Mouse (Mus musculus) 3134 (cell line): ENCODE measurements around the gene Wdr46.
"Not testable (repeated sequence)": the region's sequence is repeated elsewhere in the genome, so short reads cannot be mapped to it uniquely, and the experiment has no call there.

ENCODE experiments used
- DNase-seq: peaks from one replicate; pipeline ENCODE4 v3.0.0-alpha.2; 2011; ENCODE audit warnings: low spot score; ENCODE audit not compliant: insufficient read length; ENCODE audit errors: extremely low read depth

Gene Wdr46

DNA sequence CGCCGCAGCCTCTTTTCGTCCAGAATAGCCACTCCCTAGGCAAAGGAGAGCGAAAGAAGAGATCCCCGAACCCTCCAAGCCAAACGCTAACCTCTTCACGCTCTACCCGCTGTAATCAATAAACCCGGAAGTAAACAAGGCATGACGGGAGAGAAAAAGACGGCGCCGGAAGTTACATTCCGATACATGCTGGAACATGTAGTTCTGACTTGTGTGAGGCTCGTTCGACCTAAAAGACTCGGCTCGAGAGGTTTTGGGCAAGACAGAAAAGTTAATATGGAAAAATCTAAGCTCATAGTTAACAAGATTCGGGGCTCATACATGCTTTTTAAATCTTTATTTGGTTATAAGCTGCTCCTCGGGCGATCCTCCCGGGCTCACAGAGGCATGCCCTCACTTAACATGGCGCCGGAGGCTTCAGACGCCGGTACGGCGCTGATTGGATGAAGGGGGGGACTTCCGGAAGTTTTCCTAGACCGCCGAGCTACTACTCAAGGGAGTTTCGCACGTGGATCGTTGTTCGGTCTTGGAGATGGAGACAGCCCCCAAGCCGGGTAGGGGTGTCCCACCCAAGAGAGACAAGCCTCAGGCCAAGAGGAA, at the start of gene Wdr46, which contains the start of gene Pfdn6:
Gene Wdr46, plus strand, starts transcription at position 455 of the 600 bp plus-strand sequence.
Gene Pfdn6, minus strand, starts transcription at position 138 of the 600 bp plus-strand sequence.
- peak; percentile 80 for DNase-seq

DNA sequence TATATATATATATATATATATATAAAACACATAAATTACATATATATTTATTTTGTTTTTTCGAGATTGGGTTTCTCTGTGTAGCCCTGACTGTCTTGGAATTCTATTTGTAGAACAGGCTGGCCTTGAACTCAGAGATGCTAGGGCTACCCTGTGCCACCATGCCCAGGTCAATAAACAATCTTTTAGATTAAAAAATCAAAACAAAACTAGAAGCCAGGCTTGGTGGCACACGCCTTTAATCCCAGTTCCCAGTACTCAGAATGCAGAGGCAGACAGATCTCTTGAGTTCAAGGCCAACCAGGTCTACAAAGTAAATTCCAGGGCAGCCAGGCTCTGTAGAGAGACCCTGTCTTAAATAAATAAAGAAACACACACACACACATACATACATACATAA, 49.1 kb upstream of the Wdr46 start:
- DNase-seq = no peak

DNA sequence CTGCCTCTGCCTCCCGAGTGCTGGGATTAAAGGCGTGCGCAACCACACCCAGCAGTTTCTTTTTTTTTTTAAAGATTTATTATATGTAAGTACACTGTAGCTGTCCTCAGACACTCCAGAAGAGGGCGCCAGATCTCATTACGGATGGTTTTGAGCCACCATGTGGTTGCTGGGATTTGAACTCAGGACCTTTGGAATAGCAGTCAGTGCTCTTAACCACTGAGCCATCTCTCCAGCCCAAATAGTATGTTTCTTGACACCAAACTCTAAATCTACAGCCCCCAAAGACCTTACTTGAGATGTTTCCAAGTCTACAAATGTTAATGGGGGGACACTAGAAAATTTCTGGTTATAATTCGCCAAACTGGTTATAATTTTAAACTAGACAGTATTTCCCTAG, 48.6 kb upstream of the Wdr46 start:
- DNase-seq = not testable (repeated sequence)

DNA sequence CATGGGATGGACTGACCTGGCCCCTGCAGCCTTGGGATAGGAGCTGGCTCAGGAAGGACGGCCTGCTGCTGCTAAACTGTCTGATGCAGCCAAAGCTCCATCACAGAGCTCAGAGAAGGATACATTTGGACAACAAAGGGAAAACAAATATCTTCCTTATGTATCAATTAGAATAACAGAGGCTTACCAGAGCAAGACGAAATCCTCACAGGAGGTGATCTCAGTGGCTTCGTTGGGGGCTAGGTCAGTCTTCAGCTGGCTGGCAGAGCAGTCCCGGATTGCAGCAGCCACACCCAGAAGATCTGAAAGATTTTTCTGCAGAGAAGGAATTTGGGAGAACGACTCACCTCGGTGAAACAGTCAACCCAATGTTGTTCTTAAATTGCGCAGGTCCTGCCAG, 48.0 kb upstream of the Wdr46 start:
- no peak for DNase-seq

DNA sequence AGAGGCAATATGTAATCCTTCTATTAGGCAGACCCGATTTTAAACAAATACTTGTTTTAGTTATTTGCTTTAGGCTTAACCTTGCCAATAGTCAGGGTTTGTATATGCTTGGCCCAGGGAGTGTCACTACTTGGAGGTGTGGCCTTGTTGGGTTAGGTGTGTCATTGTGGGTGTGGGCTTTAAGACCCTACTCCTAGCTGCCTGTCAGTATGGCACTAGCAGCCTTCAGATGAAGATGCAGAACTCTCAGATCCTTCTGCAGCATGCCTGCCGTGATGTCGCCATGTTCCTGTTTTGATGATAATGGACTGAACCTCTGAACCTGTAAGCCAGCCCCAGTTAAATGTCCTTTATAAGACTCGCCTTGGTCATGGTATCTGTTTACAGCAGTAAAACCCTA, 47.4 kb upstream of the Wdr46 start:
- not testable (repeated sequence) for DNase-seq

DNA sequence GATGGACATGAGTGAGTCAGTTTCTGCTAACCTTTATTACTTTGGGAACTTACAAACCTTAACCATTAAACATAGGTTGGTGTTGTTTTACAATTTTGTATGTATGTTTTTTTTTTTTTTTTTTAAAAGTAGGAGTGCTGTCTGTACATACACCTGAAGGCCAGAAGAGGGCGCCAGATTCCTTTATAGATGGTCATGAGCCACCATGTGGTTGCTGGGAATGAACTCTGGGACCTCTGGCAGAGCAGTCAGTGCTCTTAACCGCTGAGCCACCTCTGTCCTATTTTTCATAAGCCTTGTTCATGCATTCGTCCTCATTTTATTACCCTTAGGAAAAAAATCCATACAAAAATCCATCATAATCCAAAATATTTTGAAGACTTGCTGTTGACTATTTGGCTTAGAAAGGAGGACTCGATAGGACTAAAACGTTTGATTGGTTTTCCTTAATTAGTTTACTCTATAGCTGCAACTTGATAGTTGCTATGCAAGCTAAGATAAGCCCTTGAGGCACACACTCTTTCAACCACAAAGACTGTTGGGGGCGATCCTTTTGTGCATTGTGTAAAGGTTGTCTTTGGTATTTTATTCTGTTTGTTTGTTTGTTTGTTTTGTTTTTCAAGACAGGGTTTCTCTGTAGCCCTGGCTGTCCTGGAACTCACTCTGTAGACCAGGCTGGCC, 43.2 kb upstream of the Wdr46 start:
- DNase-seq = peak; percentile 63

DNA sequence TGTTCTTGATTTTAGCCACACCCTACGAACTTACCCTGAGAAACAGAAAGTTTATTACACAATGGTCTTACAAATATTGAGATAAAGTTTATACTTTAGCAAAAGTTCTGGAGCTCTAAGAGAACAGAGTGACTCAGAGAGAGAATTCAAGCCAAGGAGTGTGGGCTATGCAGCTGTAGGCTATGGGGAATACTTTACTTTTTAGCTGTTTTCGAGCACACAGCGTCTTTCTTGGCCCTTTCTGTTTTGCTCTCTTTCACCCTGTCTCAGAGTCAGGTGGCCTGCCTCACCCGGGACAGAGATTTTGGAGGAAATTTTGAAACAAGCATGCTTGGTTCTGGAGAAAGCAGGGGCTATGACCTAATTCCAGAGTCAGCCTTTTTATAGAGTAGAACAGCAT, 42.3 kb upstream of the Wdr46 start:
- DNase-seq = not testable (repeated sequence)

DNA sequence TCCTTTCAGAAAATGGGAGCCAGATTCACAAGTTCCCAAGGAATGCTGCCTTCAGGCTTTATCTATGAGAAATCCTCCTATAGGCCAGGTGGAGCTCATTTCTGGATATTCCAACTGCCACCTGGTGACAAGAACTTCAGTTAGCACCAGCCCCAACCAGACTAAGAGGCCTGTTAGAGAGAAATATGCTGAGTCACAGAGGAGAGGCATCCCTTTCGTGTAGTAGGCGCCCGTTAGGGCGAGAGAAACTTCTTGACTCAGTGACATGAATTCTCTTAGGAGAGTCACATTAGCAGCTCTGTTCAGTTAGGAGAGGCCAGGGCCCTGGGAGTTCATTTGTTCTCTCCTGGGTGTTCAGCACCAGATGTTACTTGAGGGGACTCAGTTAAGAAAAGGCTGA, 40.8 kb upstream of the Wdr46 start:
- DNase-seq = no peak

DNA sequence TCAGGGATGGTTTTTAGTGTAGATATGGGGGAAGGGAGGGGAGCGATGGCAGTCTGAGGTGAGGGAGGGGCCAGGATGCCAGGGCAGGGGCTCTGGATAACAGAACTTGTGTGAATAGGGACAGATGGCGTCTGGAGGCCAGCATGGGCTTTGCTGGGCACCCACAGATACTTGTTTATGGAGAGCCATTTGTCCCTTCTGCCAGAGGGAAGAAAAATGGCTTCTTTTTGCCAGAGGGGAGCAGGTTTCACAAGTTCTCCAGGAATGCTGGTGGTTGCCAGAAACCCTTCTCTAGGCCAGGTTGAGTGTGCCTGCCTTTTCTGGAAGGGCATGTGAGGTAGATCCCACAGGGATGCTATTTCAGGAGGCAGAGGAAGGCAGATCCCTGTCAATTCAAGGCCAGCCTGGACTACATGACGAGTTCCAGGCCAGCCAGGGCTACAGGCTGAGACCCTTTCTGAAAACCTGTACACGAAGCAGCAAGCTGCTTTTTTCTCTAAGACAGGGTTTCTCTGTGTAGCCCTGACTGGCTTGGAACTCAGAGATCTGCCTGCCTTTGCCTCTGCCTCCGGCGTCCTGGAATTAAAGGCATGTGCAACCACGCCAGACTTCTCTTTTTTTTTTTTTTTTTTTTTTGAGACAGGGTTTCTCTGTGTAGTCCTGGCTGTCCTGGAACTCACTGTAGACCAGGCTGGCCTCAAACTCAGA, 40.0 kb upstream of the Wdr46 start:
- no peak for DNase-seq

DNA sequence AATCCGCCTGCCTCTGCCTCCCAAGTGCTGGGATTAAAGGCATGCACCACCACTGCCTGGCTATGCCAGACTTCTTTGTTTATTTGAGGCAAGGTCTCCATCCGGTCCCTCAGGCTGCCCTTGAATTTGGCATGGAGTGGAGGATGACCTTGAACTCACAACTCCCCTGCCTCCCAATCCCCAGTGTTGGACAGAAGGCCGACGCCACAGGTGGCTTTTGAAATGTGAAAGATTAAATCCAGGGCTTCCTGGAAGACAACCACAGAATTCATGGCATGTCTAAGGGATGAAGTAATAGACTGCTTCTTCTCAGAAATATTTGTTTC, 39.5 kb upstream of the Wdr46 start:
- no peak for DNase-seq

DNA sequence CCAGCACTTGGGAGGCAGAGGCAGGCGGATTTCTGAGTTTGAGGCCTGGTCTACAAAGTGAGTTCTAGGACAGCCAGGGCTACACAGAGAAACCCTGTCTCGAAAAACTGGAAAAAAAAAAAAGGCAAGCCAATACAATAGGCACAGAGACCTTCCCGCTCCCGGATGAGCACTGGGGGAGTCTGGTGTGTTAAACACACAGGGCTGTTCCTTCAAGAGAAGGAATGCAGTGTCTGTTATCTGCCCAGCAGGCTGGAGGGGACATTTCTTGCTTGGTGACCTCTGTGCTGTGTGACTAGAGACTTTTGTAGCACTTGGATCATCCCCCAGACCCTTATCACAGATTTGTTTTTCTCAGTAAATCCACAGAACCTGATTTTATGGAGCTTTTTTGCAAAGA, 38.8 kb upstream of the Wdr46 start:
- DNase-seq = no peak

DNA sequence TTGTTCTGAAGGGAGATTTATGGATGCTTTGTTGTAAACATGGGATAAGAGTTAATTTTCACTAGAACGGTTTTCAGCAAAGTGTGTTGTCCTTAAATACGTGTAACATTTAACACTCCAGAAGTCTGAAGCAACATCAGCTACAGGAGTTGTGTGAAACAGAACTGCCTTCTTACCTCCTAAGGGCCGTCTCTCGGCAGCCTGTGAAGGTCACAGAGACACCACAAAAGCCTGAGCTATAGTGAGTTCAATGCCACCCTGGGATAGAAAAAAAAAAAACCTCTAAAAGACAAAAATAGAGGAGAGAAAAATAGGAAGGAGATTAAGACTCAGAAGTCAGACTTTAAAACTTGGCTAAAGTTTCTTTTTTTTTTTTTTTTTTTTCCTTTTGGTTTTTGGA, 38.4 kb upstream of the Wdr46 start:
- DNase-seq = no peak

DNA sequence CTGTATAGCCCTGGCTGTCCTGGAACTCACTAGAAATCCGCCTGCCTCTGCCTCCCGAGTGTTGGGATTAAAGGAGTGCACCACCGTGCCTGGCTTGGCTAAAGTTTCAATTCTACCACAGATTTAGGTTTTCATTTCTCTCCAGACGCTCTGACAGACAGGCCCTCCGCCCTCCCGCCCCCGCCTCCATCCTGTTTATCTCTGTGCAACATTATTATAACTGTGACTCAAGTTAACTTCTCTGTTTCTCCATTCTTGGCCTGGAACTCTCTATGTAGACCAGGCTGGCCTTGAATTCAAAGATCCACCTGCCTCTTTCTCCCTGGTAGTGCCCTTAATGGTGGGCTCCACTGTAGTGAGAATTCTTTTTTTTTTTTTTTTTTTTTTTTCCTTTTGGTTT, 38.0 kb upstream of the Wdr46 start:
- DNase-seq = no peak

DNA sequence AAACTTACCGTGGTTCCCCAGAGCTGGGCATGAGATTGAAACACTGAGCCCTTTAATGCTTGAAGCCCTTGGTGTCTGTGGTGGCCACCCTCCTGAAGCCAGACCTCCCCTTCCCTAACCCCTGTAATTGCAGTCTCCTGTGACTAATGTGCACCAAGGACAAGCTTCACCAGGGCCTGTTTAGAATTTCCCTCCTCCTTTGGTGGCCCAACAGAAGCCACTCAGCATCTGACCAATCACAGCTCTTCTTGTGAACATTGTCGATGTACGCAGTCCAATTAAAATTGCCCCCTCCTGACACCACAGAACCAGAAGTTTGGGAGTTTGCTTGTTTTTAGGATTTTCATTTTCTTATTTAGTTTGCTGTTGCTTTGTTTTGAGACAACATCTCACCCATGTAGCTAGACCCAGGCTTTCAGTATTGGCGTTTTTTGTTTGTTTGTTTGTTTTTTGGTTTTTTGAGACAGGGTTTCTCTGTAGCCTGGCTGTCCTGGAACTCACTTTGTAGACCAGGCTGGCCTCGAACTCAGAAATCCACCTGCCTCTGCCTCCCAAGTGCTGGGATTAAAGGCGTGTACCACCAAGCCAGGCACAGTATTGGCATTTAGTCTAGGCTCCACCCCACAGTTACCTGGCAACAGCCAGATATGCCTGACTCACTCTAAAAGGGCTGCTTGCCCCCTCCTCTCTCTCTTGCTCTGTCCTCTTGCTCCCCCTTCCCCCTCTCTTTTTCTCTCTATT, 36.4 kb upstream of the Wdr46 start:
- DNase-seq = not testable (repeated sequence)

DNA sequence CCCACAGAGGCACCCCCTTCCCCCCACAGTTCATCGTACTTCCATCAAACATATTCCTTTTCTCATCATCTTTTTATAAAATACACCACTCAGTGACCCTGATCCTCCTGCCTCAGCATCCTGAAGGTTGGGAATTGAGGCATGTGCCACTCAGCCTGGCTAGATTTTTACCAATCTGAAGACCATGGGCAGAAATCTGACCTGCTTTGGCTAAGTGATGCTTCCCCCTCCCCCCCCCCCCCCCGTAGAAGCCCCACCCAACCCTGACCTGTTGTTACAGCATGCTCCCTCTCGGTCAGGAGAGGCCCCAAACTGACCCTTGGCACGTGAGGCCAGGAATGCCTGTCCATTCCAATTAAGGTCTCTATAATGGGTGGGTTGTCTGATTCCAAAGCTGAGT, 35.6 kb upstream of the Wdr46 start, which contains the start of gene Platr17:
Gene Platr17, plus strand, starts transcription at position 301 of the 400 bp plus-strand sequence.
- DNase-seq = not testable (repeated sequence)

DNA sequence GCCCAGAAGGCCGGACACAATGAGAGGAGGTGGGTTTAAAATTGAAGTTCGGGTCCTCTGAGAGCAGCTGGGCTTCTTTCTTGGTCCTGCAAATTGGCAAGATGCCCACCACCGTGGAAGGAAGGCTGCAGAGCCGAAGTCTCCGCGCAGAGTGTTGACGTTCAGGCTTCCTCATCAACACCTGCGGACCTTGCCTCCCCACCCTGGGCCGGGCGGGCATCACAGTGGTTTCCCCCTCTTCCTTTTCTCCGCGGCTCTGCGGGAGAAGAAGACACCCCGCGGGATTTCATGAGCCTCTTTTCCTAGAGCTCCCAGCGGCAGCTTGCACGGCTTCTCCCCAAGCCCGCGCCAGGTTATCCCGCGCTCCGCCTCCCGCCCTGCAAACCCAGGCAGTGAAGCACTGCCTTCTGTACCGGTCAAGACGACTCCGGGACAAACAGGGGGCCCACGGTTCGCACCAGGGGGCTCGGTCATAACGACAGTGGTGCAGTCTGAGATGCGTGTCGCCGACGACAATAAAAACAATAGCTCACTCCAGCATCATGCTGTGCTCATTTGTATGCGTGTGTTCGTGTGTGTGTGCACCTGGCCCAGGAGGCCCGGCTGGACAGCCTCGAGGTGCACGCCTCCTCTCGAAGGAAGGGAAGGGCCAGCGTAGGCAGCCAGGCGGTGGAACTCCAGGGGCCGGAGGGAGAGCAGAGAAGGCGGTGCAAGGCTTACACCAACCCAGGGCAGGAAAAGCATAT, 32.0 kb upstream of the Wdr46 start:
- peak; percentile 73 for DNase-seq

DNA sequence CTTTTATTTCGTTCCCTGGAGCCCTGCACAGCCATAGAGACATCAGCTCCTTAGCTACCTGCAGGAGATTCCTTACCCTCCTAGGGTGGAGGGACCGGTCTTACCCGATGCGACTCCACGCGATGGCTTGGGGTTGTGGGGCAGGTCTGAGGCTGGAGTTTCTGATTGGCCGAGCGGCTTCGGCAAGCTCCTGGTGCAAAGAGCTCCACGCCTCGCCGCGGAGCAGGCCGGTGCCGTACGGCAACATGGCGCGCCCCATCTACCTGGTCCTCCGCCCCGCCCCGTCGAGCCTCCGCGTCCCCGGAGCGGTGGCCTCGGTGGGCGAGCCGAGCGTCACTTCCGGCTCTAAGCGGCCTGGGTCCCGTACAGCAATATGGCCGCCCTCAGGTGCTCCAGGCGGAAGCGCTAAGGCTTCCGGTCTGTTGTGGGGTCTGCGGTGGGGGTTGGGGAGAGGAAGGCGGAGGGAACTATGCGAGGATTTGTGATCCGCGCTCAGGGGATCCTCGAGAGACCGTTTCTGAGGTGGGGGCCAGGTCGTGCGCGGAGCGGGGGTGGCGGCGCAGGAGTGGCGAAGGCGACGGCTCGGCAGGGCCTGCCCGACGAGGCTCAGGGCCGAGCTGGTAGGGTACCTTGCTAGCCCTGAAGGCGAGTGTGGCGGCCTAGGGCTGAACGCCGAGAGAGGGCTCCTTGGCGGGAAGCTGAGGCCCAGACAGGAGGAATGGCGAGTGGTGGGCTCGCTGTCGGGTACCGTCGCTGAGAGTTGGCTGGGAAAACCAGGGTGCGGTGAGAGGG, 31.2 kb upstream of the Wdr46 start, which contains the start of gene Daxx:
Gene Daxx, plus strand, starts transcription at position 338 of the 792 bp plus-strand sequence.
- peak; percentile 99 for DNase-seq

DNA sequence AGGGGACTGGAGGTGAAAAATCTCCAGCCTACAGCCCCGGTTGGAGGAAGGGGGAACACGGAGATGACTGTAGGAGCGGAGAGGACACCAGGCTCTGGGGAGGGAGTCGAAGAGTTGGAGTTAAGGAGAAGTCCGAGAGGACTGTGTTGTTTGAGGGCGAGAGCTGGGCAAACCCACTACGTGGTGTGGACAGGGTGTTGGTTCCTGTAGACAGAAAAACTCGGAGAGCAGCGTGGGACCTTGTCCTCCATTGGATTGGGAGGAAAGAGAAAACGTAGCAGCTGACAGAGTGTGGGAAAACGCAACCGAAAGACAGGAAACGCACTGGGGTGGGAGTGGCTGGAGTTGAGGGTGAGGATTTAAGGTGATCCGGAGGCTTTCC, 30.6 kb upstream of the Wdr46 start:
- DNase-seq = no peak

DNA sequence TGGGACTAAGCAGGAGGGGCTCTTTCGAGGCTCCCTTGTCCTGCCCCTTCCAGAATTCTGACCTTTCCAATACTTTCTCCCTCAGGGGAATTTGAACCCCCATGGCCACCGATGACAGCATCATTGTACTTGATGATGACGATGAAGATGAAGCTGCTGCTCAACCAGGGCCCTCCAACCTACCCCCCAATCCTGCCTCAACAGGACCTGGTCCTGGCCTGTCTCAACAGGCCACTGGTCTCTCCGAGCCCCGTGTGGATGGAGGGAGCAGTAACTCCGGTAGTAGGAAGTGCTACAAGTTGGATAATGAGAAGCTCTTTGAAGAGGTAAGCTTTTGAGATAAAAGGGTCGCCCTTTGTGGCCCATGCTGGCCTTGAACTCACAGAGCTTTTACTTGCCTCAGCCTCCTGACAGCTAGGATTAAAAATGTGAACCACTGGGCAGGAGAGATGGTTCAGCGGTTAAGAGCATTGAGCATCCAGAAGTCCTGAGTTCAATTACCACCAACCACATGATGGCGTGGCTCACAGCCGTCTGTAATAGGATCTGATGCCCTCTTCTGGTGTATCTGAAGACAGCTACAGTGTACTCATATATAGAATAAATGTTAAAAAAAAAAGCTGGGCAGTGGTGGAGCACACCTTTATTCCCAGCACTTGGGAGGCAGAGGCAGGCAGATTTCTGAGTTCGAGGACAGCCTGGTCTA, 30.0 kb upstream of the Wdr46 start:
- DNase-seq = no peak
